Mouse (Mus musculus): ENCODE results near the gene Nphp4. TPM values are rescaled to one million over a fixed set of nuclear protein-coding genes. Genes with fewer than 3 reads are reported as not detected.

Nphp4 gene
- polyA plus RNA-seq, 1 experiment from 2014 or later = 1.7 TPM

DNA sequence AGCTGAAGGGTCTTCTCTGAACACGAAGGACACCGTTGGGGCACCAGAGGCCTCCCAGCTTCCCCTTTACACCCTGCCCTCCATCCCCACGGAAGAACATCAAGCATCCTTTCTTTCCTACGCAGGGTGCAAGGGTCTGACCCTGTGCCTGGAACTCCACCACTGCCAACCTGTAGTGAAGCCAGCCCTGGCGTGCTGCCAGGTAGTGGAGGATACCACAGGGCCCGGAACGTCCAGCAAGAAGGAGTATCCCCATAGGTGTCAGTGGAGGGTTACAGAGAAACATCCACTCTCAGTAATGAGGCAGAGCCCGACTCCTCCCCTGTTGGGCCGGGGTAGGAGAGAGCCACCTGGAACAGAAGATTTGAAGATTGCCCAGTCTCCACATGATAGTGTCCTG, 133.5 kb downstream of the Nphp4 start:
- H3K36me3 ChIP-seq (ENCODE audit: control insufficient read depth, insufficient read depth, low read length) = no peaks in the 10 kb centered on the region
- no peak overlapping the region for H3K9ac ChIP-seq (ENCODE audit: low read depth, low read length)
- no peak overlapping the region for H3K4me2 ChIP-seq (ENCODE audit: low read depth, low read length)
- ATAC-seq = no peak
- no peaks in the 10 kb centered on the region for H3K9me3 ChIP-seq (ENCODE audit: control insufficient read depth, low read length)
- 78% methylated on average over 9 of the region's 9 CpGs for WGBS
- H3K27me3 ChIP-seq (replicated peaks; ENCODE audit: control insufficient read depth, insufficient read depth, low read length) = no peaks in the 10 kb centered on the region
- H3K4me1 ChIP-seq (ENCODE audit: control insufficient read depth, insufficient read depth, low read length) = no peaks in the 10 kb centered on the region
- H3K27ac ChIP-seq (ENCODE audit: low read length) = no peak overlapping the region
- no peak overlapping the region for H3K4me3 ChIP-seq (ENCODE audit: low read length)

Other genes starting within 250 kb of the Nphp4 start
- 3.4 and 4.7 TPM in 2 replicates for gene Gpr153, start 202.5 kb upstream of the Nphp4 start, polyA plus RNA-seq (2015; fragmentation: Nextera tagmentation; extraction: Ambion mirVana)
- gene Hes3, start 185.0 kb upstream of the Nphp4 start, polyA plus RNA-seq (2015; fragmentation: Nextera tagmentation; extraction: Ambion mirVana) = not detected in 2 replicates
- gene Icmt, start 179.5 kb upstream of the Nphp4 start, polyA plus RNA-seq (2015; fragmentation: Nextera tagmentation; extraction: Ambion mirVana) = 13.7 and 15.4 TPM in 2 replicates
- 1.5 and 1.8 TPM in 2 replicates for gene Rnf207, start 157.7 kb upstream of the Nphp4 start, polyA plus RNA-seq (2015; fragmentation: Nextera tagmentation; extraction: Ambion mirVana)
- gene Rpl22, start 151.0 kb upstream of the Nphp4 start, polyA plus RNA-seq (2015; fragmentation: Nextera tagmentation; extraction: Ambion mirVana) = 281 and 323 TPM in 2 replicates
- gene Chd5, start 138.1 kb upstream of the Nphp4 start, polyA plus RNA-seq (2015; fragmentation: Nextera tagmentation; extraction: Ambion mirVana) = 1.5 and 1.9 TPM in 2 replicates
- gene Kcnab2, start 1.2 kb downstream of the Nphp4 start, polyA plus RNA-seq (2015; fragmentation: Nextera tagmentation; extraction: Ambion mirVana) = 3.3 and 4.4 TPM in 2 replicates